Mouse (Mus musculus) C2C12 (cell line): ENCODE measurements around the gene Igsf9b.

ENCODE experiments used
- CEBPB ChIP-seq: IDR thresholded peaks from one replicate; pipeline ENCODE4 v1.6.1; 2011; ENCODE audit warnings: low read depth, mild to moderate bottlenecking, control low read depth, moderate library complexity
- CTCF ChIP-seq: IDR thresholded peaks from one replicate; pipeline ENCODE4 v1.5.1; 2011; ENCODE audit not compliant: control insufficient read depth, insufficient read depth, insufficient read length
- MAX ChIP-seq: IDR thresholded peaks from one replicate; pipeline ENCODE4 v1.6.1; 2011; ENCODE audit warnings: mild to moderate bottlenecking, control low read depth
- USF1 ChIP-seq: IDR thresholded peaks from one replicate; pipeline ENCODE4 v1.6.1; 2011; ENCODE audit warnings: low read depth, mild to moderate bottlenecking, control low read depth, moderate library complexity

GRCm38 (mm10) chr9:27308561-27308960, 9.6 kb downstream of the Igsf9b start:
- no peak for TF ChIP-seq CTCF
- TF ChIP-seq CEBPB, result no peak
- TF ChIP-seq USF1, result no peak
- TF ChIP-seq MAX, result no peak
